Mouse (Mus musculus): ENCODE measurements around the gene Polrmt.

- TF ChIP-seq POLR2A (IDR thresholded peaks at IDR 0.05; ENCODE audit: low read depth, low read length) = no peak
- no peak for TF ChIP-seq CTCF (IDR thresholded peaks at IDR 0.05; ENCODE audit: extremely low read depth, insufficient read length, insufficient replicate concordance, low read depth, low read length)
Observed at GRCm38 (mm10) chr10:79723692-79724091, 22.7 kb downstream of the Polrmt start.

Data from small intestine, adult 2 months (tissue).